Mouse (Mus musculus): Measurements from ENCODE around the gene Slc39a3. TPM values are rescaled to one million over a fixed set of nuclear protein-coding genes. Genes with fewer than 3 reads are reported as not detected.
A peak's percentile ranks its signal among the peaks of the same experiment; 100 is the strongest.

Gene Slc39a3
- total and polyA plus RNA-seq, 3 experiments, result 2.8 to 9.6 (median 7.4) TPM

GRCm38 (mm10) chr10:81022744-81023143, 14.5 kb downstream of the Slc39a3 start:
- no peak for TF ChIP-seq POLR2AphosphoS5 (IDR thresholded peaks at IDR 0.05; ENCODE audit: insufficient replicate concordance, low read depth, low read length)
- TF ChIP-seq CTCF (IDR thresholded peaks at IDR 0.05; ENCODE audit: low read depth, low read length), result peak; percentile 22; the same call in 1 of the 2 replicates
- DNase-seq (ENCODE audit: low spot score), result no peak
- H3K36me3 ChIP-seq (replicated peaks), result no peaks in the 10 kb centered on the region
- no peaks in the 10 kb centered on the region for H3K9me3 ChIP-seq (replicated peaks)
- H3K4me3 ChIP-seq (ENCODE audit: low read depth, low read length), result no peak overlapping the region
- H3K27me3 ChIP-seq (ENCODE audit: insufficient read depth, low read length), result peaks cover 60% of the 10 kb centered on the region
- H3K4me1 ChIP-seq (ENCODE audit: insufficient read depth, low read depth, low read length), result peaks cover 14% of the 10 kb centered on the region
- ATAC-seq (ENCODE audit: extremely low read depth, insufficient number of reproducible peaks, low FRiP score, poor library complexity, severe bottlenecking), result no peak

- no peaks in the 10 kb centered on the region for H3K9me3 ChIP-seq (replicated peaks)
- H3K4me3 ChIP-seq (ENCODE audit: low read depth, low read length), result peak overlapping the region; percentile 20; the same call in 1 of the 2 replicates
- DNase-seq (ENCODE audit: low spot score) (no peak), ATAC-seq (ENCODE audit: extremely low read depth, insufficient number of reproducible peaks, low FRiP score, poor library complexity, severe bottlenecking) (no peak)
- peaks cover 51% of the 10 kb centered on the region for H3K27me3 ChIP-seq (ENCODE audit: insufficient read depth, low read length)
- TF ChIP-seq GATA1 (IDR thresholded peaks at IDR 0.05; ENCODE audit: borderline replicate concordance, low read length), result no peak
- no peaks in the 10 kb centered on the region for H3K36me3 ChIP-seq (replicated peaks)
- peaks cover 10% of the 10 kb centered on the region for H3K4me1 ChIP-seq (ENCODE audit: insufficient read depth, low read depth, low read length)
Observed at GRCm38 (mm10) chr10:81021547-81022110, 15.6 kb downstream of the Slc39a3 start.

GRCm38 (mm10) chr10:81020207-81020606, 17.0 kb downstream of the Slc39a3 start:
- peaks cover 14% of the 10 kb centered on the region for H3K4me1 ChIP-seq (ENCODE audit: insufficient read depth, low read depth, low read length)
- peaks cover 38% of the 10 kb centered on the region for H3K27me3 ChIP-seq (ENCODE audit: insufficient read depth, low read length)
- H3K9me3 ChIP-seq (replicated peaks), result no peaks in the 10 kb centered on the region
- no peak overlapping the region for H3K4me3 ChIP-seq (ENCODE audit: low read depth, low read length)
- ATAC-seq (ENCODE audit: extremely low read depth, insufficient number of reproducible peaks, low FRiP score, poor library complexity, severe bottlenecking) (no peak), DNase-seq (ENCODE audit: low spot score) (no peak)
- no peak for TF ChIP-seq GATA1 (IDR thresholded peaks at IDR 0.05; ENCODE audit: borderline replicate concordance, low read length)
- H3K36me3 ChIP-seq (replicated peaks), result no peaks in the 10 kb centered on the region

GRCm38 (mm10) chr10:81019687-81020086, 17.5 kb downstream of the Slc39a3 start:
- Histone ChIP-seq H3K27me3 (ENCODE audit: insufficient read depth, low read length) (peaks cover 34% of the 10 kb centered on the region), H3K9me3 (replicated peaks) (no peaks in the 10 kb centered on the region), H3K4me1 (ENCODE audit: insufficient read depth, low read depth, low read length) (peaks cover 15% of the 10 kb centered on the region), H3K4me3 (ENCODE audit: low read depth, low read length) (no peak overlapping the region), H3K36me3 (replicated peaks) (no peaks in the 10 kb centered on the region)
- no peak for TF ChIP-seq GATA1 (IDR thresholded peaks at IDR 0.05; ENCODE audit: borderline replicate concordance, low read length)
- TF ChIP-seq POLR2AphosphoS5 (IDR thresholded peaks at IDR 0.05; ENCODE audit: insufficient replicate concordance, low read depth, low read length), result no peak
- TF ChIP-seq TAL1 (conservative IDR thresholded peaks at IDR 0.05; ENCODE audit: low read depth, low read length), result no peak
- DNase-seq (ENCODE audit: low spot score) (no peak), ATAC-seq (ENCODE audit: extremely low read depth, insufficient number of reproducible peaks, low FRiP score, poor library complexity, severe bottlenecking) (no peak)

GRCm38 (mm10) chr10:81018326-81018725, 18.9 kb downstream of the Slc39a3 start:
- Histone ChIP-seq H3K9me3 (replicated peaks) (no peaks in the 10 kb centered on the region), H3K4me3 (ENCODE audit: low read depth, low read length) (no peak overlapping the region), H3K4me1 (ENCODE audit: insufficient read depth, low read depth, low read length) (peaks cover 24% of the 10 kb centered on the region), H3K36me3 (replicated peaks) (no peaks in the 10 kb centered on the region), H3K27me3 (ENCODE audit: insufficient read depth, low read length) (peaks cover 33% of the 10 kb centered on the region)
- no peak for ATAC-seq (ENCODE audit: extremely low read depth, insufficient number of reproducible peaks, low FRiP score, poor library complexity, severe bottlenecking)
- DNase-seq (ENCODE audit: low spot score), result no peak
- no peak for TF ChIP-seq POLR2AphosphoS5 (IDR thresholded peaks at IDR 0.05; ENCODE audit: insufficient replicate concordance, low read depth, low read length)
- TF ChIP-seq GATA1 (IDR thresholded peaks at IDR 0.05; ENCODE audit: borderline replicate concordance, low read length), result no peak
- TF ChIP-seq TAL1 (conservative IDR thresholded peaks at IDR 0.05; ENCODE audit: low read depth, low read length), result no peak
- TF ChIP-seq GATA2 (IDR thresholded peaks at IDR 0.05; ENCODE audit: borderline replicate concordance, low read depth, low read length), result no peak
- TF ChIP-seq CTCF (IDR thresholded peaks at IDR 0.05; ENCODE audit: low read depth, low read length), result no peak

- H3K4me3 ChIP-seq (ENCODE audit: low read depth, low read length), result no peak overlapping the region
- no peaks in the 10 kb centered on the region for H3K9me3 ChIP-seq (replicated peaks)
- peaks cover 25% of the 10 kb centered on the region for H3K4me1 ChIP-seq (ENCODE audit: insufficient read depth, low read depth, low read length)
- DNase-seq (ENCODE audit: low spot score) (peak; percentile 75), ATAC-seq (ENCODE audit: extremely low read depth, insufficient number of reproducible peaks, low FRiP score, poor library complexity, severe bottlenecking) (no peak)
- H3K36me3 ChIP-seq (replicated peaks), result no peaks in the 10 kb centered on the region
- H3K27me3 ChIP-seq (ENCODE audit: insufficient read depth, low read length), result peaks cover 30% of the 10 kb centered on the region
- no peak for TF ChIP-seq GATA2 (IDR thresholded peaks at IDR 0.05; ENCODE audit: borderline replicate concordance, low read depth, low read length)
- peak; percentile 94 for TF ChIP-seq CTCF (IDR thresholded peaks at IDR 0.05; ENCODE audit: low read depth, low read length)
- TF ChIP-seq GATA1 (IDR thresholded peaks at IDR 0.05; ENCODE audit: borderline replicate concordance, low read length), result no peak
Observed at GRCm38 (mm10) chr10:81016645-81017044, 20.6 kb downstream of the Slc39a3 start.

GRCm38 (mm10) chr10:81015666-81016065, 21.6 kb downstream of the Slc39a3 start:
- Histone ChIP-seq H3K27me3 (ENCODE audit: insufficient read depth, low read length) (peaks cover 27% of the 10 kb centered on the region), H3K4me3 (ENCODE audit: low read depth, low read length) (no peak overlapping the region), H3K36me3 (replicated peaks) (no peaks in the 10 kb centered on the region), H3K9me3 (replicated peaks) (no peaks in the 10 kb centered on the region), H3K4me1 (ENCODE audit: insufficient read depth, low read depth, low read length) (peaks cover 28% of the 10 kb centered on the region)
- ATAC-seq (ENCODE audit: extremely low read depth, insufficient number of reproducible peaks, low FRiP score, poor library complexity, severe bottlenecking) (no peak), DNase-seq (ENCODE audit: low spot score) (no peak)
- TF ChIP-seq TAL1 (conservative IDR thresholded peaks at IDR 0.05; ENCODE audit: low read depth, low read length) (no peak), CTCF (IDR thresholded peaks at IDR 0.05; ENCODE audit: low read depth, low read length) (no peak), GATA1 (IDR thresholded peaks at IDR 0.05; ENCODE audit: borderline replicate concordance, low read length) (no peak), GATA2 (IDR thresholded peaks at IDR 0.05; ENCODE audit: borderline replicate concordance, low read depth, low read length) (no peak), POLR2AphosphoS5 (IDR thresholded peaks at IDR 0.05; ENCODE audit: insufficient replicate concordance, low read depth, low read length) (no peak)
